Mouse (Mus musculus): Measurements from ENCODE around the gene Rad54l.
A peak's percentile ranks its signal among the peaks of the same experiment; 100 is the strongest.

Gene Rad54l

GRCm38 (mm10) chr4:116123602-116124519 lies at the start of gene Rad54l, which contains the start of gene Pomgnt1:
Gene Rad54l, minus strand, starts transcription at chr4:116123690.
Gene Pomgnt1, plus strand, starts transcription at chr4:116123840.
- DNase-seq (ENCODE audit: low read depth, low spot score) = peak; percentile 97

GRCm38 (mm10) chr4:116173072-116173471 lies 49.6 kb upstream of the Rad54l start, which contains the start of the genes 1700042G07Rik and Gm49337:
Gene 1700042G07Rik, plus strand, starts transcription at chr4:116173372.
Gene Gm49337, plus strand, starts transcription at chr4:116173384.
- no peak for DNase-seq (ENCODE audit: low read depth, low spot score)

- no peak for DNase-seq (ENCODE audit: low read depth, low spot score)
Measured at GRCm38 (mm10) chr4:116169353-116169672, 45.8 kb upstream of the Rad54l start.

- peak; percentile 69 for DNase-seq (ENCODE audit: low read depth, low spot score)
Measured at GRCm38 (mm10) chr4:116168617-116169352, 45.3 kb upstream of the Rad54l start.

GRCm38 (mm10) chr4:116167404-116167803 lies 43.9 kb upstream of the Rad54l start, which contains the start of gene Tspan1:
Gene Tspan1, minus strand, starts transcription at chr4:116167601.
- no peak for DNase-seq (ENCODE audit: low read depth, low spot score)

- no peak for DNase-seq (ENCODE audit: low read depth, low spot score)
Measured at GRCm38 (mm10) chr4:116165708-116166407, 42.4 kb upstream of the Rad54l start.

- peak; percentile 33 for DNase-seq (ENCODE audit: low read depth, low spot score)
Measured at GRCm38 (mm10) chr4:116164759-116165554, 41.5 kb upstream of the Rad54l start.

GRCm38 (mm10) chr4:116162142-116162541 lies 38.7 kb upstream of the Rad54l start:
- no peak for DNase-seq (ENCODE audit: low read depth, low spot score)

GRCm38 (mm10) chr4:116160769-116161168 lies 37.3 kb upstream of the Rad54l start:
- no peak for DNase-seq (ENCODE audit: low read depth, low spot score)

GRCm38 (mm10) chr4:116159912-116160311 lies 36.4 kb upstream of the Rad54l start:
- peak; percentile 66 for DNase-seq (ENCODE audit: low read depth, low spot score)

- DNase-seq (ENCODE audit: low read depth, low spot score) = no peak
Measured at GRCm38 (mm10) chr4:116157882-116158281, 34.4 kb upstream of the Rad54l start.

GRCm38 (mm10) chr4:116152702-116153101 lies 29.2 kb upstream of the Rad54l start:
- DNase-seq (ENCODE audit: low read depth, low spot score) = no peak

- no peak for DNase-seq (ENCODE audit: low read depth, low spot score)
Measured at GRCm38 (mm10) chr4:116151238-116151637, 27.7 kb upstream of the Rad54l start, which contains the start of gene Lurap1. Gene Lurap1, minus strand, starts transcription at chr4:116151338.

GRCm38 (mm10) chr4:116150862-116151221 lies 27.4 kb upstream of the Rad54l start:
- peak; percentile 36 for DNase-seq (ENCODE audit: low read depth, low spot score)

GRCm38 (mm10) chr4:116150156-116150861 lies 26.8 kb upstream of the Rad54l start:
- peak; percentile 46 for DNase-seq (ENCODE audit: low read depth, low spot score)

GRCm38 (mm10) chr4:116149812-116150155 lies 26.3 kb upstream of the Rad54l start:
- DNase-seq (ENCODE audit: low read depth, low spot score) = peak; percentile 45

- DNase-seq (ENCODE audit: low read depth, low spot score) = no peak
Measured at GRCm38 (mm10) chr4:116143891-116144717, 20.6 kb upstream of the Rad54l start.

- DNase-seq (ENCODE audit: low read depth, low spot score) = no peak
Measured at GRCm38 (mm10) chr4:116143317-116143811, 19.9 kb upstream of the Rad54l start.

- DNase-seq (ENCODE audit: low read depth, low spot score) = no peak
Measured at GRCm38 (mm10) chr4:116142269-116142668, 18.8 kb upstream of the Rad54l start.

Measured in 3T3-L1 (cell line).